Mouse (Mus musculus): Measurements from ENCODE around the gene Grin3b. TPM values are rescaled to one million over a fixed set of nuclear protein-coding genes. Genes with fewer than 3 reads are reported as not detected.
A peak's percentile ranks its signal among the peaks of the same experiment; 100 is the strongest.
"Not testable (repeated sequence)": the region's sequence is repeated elsewhere in the genome, so short reads cannot be mapped to it uniquely, and the experiment has no call there.

Gene Grin3b
- polyA plus RNA-seq, 1 experiment from 2014 or later = not detected

DNA sequence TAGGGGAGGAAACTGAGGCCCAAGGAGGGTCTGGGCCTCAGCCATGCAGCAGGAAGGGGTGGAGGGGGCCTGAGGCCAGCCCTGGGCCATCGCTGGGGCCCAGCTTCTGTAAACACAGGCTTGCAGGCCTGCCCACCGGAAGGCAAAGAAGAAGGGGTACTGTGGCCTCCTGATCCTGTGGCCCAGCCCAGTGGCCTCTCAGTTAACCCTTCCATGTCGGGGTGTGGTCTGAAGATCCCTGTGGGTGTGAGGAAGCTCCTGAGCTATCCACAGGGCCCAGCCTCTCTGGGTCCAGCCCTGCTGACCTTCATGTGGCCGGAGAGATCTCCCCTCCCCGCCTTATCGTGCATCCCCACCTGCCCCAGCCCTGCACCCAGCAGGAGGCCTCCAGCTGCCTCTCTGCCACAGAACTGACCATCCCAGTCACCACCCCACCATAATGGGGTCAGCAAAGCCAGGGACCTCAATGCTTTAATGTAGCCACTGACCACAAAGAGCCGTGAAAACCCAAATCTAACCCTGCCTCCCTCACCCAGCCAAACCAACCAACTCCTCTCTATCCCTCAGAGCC, 23.7 kb upstream of the Grin3b start:
- 47% methylated on average over 7 of the region's 7 CpGs for whole genome bisulfite sequencing (ENCODE audit: missing documents)
- Histone ChIP-seq H3K27ac (peak overlapping the region; percentile 52), H3K4me3 (ENCODE audit: inconsistent target) (no peak overlapping the region), H3K36me3 (ENCODE audit: inconsistent target) (peaks cover 29% of the 10 kb centered on the region; the same call in 1 of the 2 replicates), H3K79me2 (ENCODE audit: inconsistent target) (peaks cover 61% of the 10 kb centered on the region; the same call in 1 of the 2 replicates)

DNA sequence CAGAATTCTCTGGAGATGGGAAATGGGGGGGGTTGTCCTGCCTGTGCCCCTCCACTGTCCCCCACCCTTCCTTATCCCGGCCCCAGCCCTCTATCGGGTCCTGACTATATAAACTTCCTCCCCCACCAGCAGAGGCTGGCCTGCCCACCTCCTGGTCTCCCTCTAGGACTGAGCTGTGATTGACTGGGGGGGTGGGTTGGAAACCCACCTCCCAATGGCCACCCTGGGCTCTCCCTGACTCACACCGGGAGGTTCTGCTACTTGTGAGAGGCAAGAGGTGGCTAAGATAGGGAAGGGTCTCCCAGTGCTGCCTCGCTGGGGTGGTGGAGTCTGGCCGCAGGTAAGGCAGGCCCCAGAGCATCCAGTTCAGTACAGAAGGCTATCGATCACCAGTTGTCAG, 23.0 kb upstream of the Grin3b start:
- no peak overlapping the region for H3K4me3 ChIP-seq (ENCODE audit: inconsistent target)
- peaks cover 29% of the 10 kb centered on the region; the same call in 1 of the 2 replicates for H3K36me3 ChIP-seq (ENCODE audit: inconsistent target)
- WGBS (ENCODE audit: missing documents) = 86% methylated on average over 6 of the region's 6 CpGs
- H3K79me2 ChIP-seq (ENCODE audit: inconsistent target) = peaks cover 55% of the 10 kb centered on the region; the same call in 1 of the 2 replicates
- no peak overlapping the region for H3K27ac ChIP-seq

DNA sequence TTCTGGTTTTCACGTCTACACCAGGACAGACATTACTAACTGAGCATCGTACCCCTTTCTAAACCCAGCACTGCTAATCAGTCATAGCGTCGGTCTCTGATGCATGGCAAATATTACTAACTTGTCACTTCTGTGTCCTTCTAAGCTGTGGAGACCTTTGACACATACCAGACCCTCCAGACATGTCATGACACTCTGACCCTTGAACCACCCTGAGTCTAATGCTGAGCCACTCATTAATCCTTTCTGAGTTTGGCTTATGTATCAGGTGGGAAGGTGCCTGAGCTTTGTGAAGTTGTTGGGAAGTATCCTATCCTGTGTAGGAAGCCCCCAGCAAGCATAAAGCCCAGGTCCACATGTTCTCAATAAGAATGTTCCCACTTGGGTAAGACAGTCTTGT, 20.6 kb upstream of the Grin3b start:
- Histone ChIP-seq H3K79me2 (ENCODE audit: inconsistent target) (peaks cover 31% of the 10 kb centered on the region; the same call in 1 of the 2 replicates), H3K27ac (no peak overlapping the region), H3K4me3 (ENCODE audit: inconsistent target) (no peak overlapping the region), H3K36me3 (ENCODE audit: inconsistent target) (peaks cover 29% of the 10 kb centered on the region; the same call in 1 of the 2 replicates)
- WGBS (ENCODE audit: missing documents) = 95% methylated on average over 4 of the region's 4 CpGs

DNA sequence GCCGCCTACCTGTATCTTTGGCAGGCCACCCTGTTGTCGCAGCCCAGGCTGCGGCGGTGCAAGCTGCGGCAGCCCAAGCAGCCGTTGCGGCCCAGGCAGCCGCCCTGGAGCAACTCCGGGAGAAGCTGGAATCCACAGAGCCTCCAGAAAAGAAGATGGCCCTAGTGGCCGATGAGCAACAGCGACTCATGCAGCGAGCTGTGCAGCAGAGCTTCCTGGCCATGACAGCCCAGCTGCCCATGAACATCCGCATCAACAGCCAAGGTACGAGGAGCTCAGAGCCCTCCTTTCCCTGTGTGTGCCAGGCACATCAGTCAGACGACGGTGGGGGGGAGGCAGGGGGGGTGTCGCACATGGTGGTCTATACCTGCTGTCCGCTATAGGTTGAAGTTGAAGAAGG, 19.9 kb upstream of the Grin3b start:
- Histone ChIP-seq H3K27ac (no peak overlapping the region), H3K79me2 (ENCODE audit: inconsistent target) (peaks cover 23% of the 10 kb centered on the region; the same call in 1 of the 2 replicates), H3K36me3 (ENCODE audit: inconsistent target) (peaks cover 29% of the 10 kb centered on the region; the same call in 1 of the 2 replicates), H3K4me3 (ENCODE audit: inconsistent target) (no peak overlapping the region)
- 94% methylated on average over 16 of the region's 18 CpGs for WGBS (ENCODE audit: missing documents)

DNA sequence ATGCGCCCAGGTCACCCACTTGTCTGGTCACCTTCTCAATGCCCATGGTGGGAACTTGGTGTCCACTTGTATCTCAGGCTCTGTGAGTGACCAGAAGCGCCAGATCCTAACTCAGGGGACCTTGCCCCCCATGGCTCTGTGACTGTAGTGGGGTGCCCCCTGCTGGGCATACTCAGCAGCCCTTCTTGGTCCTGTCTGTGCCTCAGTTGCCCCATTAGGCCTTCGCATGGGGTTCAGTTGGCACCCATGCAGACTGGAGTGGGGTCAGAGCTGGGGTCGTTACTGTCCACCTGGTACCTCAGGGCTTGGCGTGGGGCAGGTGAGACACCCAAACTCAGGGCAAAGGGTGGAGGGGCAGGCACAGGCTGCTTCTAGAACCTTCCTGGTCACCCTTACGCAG, 16.6 kb upstream of the Grin3b start:
- Histone ChIP-seq H3K79me2 (ENCODE audit: inconsistent target) (no peaks in the 10 kb centered on the region), H3K27ac (no peak overlapping the region), H3K4me3 (ENCODE audit: inconsistent target) (no peak overlapping the region), H3K36me3 (ENCODE audit: inconsistent target) (peaks cover 21% of the 10 kb centered on the region; the same call in 1 of the 2 replicates)
- 77% methylated on average over 6 of the region's 6 CpGs for WGBS (ENCODE audit: missing documents)

DNA sequence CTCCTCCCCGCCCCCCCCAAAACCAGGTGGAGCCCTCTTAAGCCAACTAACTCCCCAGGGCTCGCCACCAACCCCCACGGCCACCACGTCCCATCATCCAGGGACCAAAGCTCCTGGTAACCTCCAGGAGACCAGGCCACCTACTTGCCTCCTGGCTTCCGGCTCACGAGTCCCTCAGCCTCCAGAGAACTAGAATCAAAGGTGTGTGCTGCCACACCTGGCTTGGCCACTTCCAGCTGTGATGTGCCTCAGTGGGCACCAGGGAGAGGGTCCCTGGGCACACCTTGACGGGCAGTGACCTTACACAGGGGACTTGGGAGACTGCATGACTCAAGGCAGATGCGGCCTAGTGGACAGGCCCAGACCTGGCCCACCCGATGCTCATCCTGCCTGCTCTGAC, 14.8 kb upstream of the Grin3b start:
- H3K79me2 ChIP-seq (ENCODE audit: inconsistent target) = no peaks in the 10 kb centered on the region
- H3K27ac ChIP-seq = no peak overlapping the region
- H3K4me3 ChIP-seq (ENCODE audit: inconsistent target) = no peak overlapping the region
- WGBS (ENCODE audit: missing documents) = 85% methylated on average over 9 of the region's 9 CpGs
- peaks cover 9% of the 10 kb centered on the region; the same call in 1 of the 2 replicates for H3K36me3 ChIP-seq (ENCODE audit: inconsistent target)

DNA sequence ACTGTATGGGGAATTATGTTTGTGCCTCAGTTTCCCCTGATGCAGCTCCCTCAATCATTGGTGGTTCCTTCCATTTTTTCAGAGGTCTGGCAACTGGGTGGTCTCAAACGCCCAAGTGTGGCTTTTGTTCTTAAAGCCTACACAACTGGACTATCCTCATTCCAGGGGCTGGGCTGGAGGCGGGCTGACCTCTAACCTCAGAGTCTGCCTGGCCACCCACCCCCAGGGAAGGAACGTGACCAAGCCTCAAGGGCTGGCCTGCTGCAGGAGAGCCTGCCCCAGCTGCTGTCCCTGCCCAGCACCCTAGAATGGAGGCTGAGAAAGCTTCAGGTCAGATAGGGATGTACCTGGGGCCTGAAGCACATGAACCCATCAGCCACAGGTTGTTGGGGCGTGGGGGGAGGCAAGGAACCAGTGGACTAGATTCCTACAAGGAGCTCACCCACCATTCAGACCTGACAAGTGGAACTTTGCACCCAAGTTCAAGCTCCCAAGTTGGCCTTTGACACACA, 13.8 kb upstream of the Grin3b start:
- Histone ChIP-seq H3K27ac (no peak overlapping the region), H3K79me2 (ENCODE audit: inconsistent target) (0 out of 2 replicates have a peak, but pooled peaks cover under 1% of the 10 kb centered on the region), H3K4me3 (ENCODE audit: inconsistent target) (no peak overlapping the region), H3K36me3 (ENCODE audit: inconsistent target) (no peaks in the 10 kb centered on the region; the same call in 1 of the 2 replicates)
- 96% methylated on average over 4 of the region's 4 CpGs for WGBS (ENCODE audit: missing documents)

DNA sequence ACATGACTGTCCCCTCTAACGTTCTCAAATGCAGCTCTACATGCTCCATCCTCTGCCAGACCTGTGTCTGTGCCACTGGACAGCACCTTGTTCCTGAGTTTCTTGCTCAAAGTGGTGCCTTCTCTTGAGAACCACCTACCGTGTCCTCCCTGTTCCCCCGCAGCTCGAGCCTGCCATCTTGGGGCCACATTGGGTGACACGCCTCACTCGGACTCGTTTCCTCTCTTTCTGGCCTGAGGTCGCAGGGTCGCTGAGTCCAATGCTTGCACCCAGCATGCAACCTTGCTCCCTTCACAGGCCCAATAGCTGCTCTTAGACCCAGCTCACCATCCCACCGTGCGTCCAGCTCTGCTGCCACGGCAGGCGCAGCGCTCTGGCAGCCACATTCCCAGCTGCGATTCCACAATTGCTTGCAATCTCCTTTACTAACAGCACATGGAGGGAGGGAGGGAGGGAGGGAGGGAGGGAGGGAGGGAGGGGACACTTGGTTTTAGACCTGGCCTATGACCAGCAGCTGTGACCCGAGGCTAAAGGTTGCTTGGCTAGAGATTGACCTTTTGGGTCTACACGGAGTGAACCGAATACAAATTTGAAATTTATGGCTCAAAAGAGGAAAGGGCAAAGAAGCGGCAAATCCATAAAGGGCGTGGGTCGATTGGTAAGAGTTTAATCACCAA, 12.2 kb upstream of the Grin3b start:
- Histone ChIP-seq H3K79me2 (ENCODE audit: inconsistent target) (peaks cover 17% of the 10 kb centered on the region), H3K27ac (no peak overlapping the region), H3K36me3 (ENCODE audit: inconsistent target) (peaks cover 7% of the 10 kb centered on the region; the same call in 1 of the 2 replicates), H3K4me3 (ENCODE audit: inconsistent target) (no peak overlapping the region)
- 26% methylated on average over 15 of the region's 21 CpGs for WGBS (ENCODE audit: missing documents)

DNA sequence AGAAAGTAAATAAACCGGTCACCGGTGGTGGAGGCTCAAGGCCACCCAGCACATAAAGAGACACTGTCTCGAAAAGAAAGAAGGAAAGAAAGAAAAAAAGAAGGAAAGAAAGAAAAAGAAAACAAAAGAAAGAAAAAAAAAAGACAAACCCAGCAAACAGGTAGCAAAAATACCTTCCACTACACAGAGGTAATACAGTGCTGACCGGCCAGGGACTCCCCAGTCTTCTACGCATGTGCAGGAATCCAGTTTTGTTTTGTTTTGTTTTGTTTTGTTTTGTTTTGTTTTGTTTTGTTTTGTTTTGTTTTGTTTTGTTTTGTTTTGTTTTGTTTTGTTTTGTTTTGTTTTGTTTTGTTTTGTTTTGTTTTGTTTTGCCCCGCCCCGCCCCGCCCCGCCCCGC, 11.1 kb upstream of the Grin3b start:
- 53% methylated on average over 5 of the region's 10 CpGs for WGBS (ENCODE audit: missing documents)
- H3K79me2 ChIP-seq (ENCODE audit: inconsistent target) = peaks cover 17% of the 10 kb centered on the region
- H3K4me3 ChIP-seq (ENCODE audit: inconsistent target); H3K27ac ChIP-seq: not testable (repeated sequence)
- peaks cover 14% of the 10 kb centered on the region; the same call in 1 of the 2 replicates for H3K36me3 ChIP-seq (ENCODE audit: inconsistent target)

DNA sequence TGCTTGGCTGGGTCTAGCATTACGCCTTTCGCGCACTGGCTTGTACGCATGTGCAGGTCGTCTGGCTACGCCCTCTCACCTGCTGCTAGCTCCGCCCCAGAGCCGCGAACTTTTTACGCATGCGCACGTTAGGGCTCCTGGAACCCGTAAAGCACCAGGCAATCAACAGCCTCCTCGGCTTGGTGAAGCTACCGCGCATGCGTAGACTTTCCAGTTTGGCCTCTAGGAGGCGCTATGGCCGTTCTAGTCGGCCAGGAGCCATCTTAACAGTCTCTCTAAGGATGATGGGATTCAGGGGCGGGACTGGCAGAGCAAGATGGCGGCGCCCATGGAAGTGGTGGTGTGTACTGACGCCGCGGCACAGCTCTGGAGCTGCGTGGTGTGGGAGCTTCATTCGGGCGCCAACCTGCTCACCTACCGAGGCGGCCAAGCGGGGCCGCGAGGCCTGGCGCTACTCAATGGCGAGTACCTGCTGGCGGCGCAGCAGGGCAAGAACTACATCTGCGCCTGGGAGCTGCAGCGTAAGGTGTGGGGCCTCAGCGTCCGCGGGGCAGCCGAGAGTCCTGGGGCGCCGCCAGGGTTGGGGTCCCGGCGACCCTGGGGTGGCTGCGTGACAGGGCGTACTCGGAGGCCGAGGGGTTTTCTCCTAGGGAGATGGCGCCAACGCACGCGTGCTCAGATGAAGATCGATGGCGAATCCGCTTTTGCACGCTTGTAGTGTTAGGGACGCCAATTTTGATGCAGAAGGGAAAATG, 10.5 kb upstream of the Grin3b start, which contains the start of gene Wdr18:
TSS of gene Wdr18 (plus strand) at position 306 of the 755 bp plus-strand sequence.
- peak within 1 kb of the TSS; percentile 67 for H3K4me3 ChIP-seq (ENCODE audit: inconsistent target)
- peak within 1 kb of the TSS; percentile 87 for H3K27ac ChIP-seq
- H3K79me2 ChIP-seq (ENCODE audit: inconsistent target) = peaks cover 17% of the 10 kb centered on the region
- under 1% methylated on average over 61 of the region's 61 CpGs for WGBS (ENCODE audit: missing documents)
- peaks cover 20% of the 10 kb centered on the region; the same call in 1 of the 2 replicates for H3K36me3 ChIP-seq (ENCODE audit: inconsistent target)

DNA sequence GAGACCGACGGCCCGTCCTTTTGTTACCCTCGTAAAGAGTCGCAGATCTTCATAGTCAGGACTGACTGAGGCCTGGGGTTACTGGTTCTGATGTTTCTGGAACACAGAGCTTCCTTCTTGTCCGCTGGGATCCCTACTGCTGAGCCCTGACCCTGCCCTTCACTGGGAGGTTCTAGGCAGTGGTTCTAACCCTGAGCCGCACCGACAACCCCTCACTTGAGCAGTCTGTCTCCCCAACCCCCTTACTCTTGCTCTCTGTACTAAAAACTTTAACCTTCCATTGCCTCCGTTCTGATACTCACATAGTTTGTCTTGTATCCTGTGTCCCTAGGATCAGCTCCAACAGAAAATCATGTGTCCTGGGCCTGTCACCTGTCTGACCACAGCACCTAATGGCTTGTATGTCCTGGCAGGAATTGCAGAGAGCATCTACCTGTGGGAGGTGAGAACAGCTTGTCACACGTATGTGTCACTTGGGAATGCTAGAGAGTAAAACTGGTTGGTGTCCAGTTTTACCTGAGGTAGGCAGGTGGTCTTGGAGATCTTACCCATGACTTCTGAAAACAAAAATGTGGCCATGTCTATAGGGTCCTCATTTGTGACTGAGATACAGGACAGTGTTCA, 9.7 kb upstream of the Grin3b start:
- H3K27ac ChIP-seq = peak overlapping the region; percentile 87
- 22% methylated on average over 10 of the region's 10 CpGs for WGBS (ENCODE audit: missing documents)

DNA sequence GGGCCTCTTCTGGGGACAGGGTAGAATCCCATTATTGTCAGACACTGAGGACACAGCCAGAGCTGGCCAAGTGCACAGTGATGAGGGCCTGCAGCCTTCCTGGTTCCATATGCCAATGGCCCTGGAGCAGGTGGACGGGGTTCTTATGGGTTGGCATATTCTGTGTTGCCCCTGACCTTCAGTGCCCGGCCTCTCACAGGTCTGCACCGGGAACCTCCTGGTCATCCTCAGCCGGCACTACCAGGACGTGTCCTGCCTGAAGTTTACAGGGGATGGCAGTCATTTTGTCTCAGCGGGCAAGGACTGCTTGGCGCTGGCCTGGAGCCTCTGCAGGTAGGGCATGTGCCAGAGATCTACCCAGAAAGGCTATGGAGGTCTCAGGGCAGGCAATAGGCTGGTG, 5.8 kb upstream of the Grin3b start:
- peaks cover 17% of the 10 kb centered on the region for H3K79me2 ChIP-seq (ENCODE audit: inconsistent target)
- 100% methylated on average over 4 of the region's 7 CpGs for WGBS (ENCODE audit: missing documents)
- H3K36me3 ChIP-seq (ENCODE audit: inconsistent target) = peaks cover 55% of the 10 kb centered on the region
- no peak overlapping the region for H3K27ac ChIP-seq
- no peak overlapping the region for H3K4me3 ChIP-seq (ENCODE audit: inconsistent target)

More for the DNA sequence above, 9.7 kb upstream of the Grin3b start:
- Histone ChIP-seq H3K79me2 (ENCODE audit: inconsistent target) (peaks cover 17% of the 10 kb centered on the region), H3K4me3 (ENCODE audit: inconsistent target) (peak overlapping the region; percentile 67), H3K36me3 (ENCODE audit: inconsistent target) (peaks cover 28% of the 10 kb centered on the region; the same call in 1 of the 2 replicates)

DNA sequence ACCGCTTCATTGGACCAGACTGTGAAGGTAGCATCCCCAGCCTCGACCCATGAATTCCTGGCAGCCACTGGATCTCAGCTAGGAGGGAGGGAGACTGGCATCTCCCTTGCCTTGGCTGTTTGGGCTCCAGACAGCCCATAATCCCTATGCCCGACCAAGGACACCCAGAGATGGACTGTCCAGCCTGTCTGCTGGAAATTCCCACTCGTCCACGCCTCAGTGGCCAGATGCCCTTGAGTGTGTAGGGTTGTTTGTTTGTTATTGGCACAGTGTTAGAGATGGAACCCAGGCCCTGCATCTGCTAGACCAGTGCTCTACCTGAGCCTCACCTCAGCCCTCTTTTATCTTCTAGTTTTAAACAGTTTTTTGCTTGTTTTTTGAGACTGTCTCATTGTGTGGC, 5.2 kb upstream of the Grin3b start:
- 95% methylated on average over 5 of the region's 5 CpGs for WGBS (ENCODE audit: missing documents)
- peaks cover 17% of the 10 kb centered on the region for H3K79me2 ChIP-seq (ENCODE audit: inconsistent target)
- peaks cover 55% of the 10 kb centered on the region for H3K36me3 ChIP-seq (ENCODE audit: inconsistent target)
- no peak overlapping the region for H3K27ac ChIP-seq
- H3K4me3 ChIP-seq (ENCODE audit: inconsistent target) = no peak overlapping the region

DNA sequence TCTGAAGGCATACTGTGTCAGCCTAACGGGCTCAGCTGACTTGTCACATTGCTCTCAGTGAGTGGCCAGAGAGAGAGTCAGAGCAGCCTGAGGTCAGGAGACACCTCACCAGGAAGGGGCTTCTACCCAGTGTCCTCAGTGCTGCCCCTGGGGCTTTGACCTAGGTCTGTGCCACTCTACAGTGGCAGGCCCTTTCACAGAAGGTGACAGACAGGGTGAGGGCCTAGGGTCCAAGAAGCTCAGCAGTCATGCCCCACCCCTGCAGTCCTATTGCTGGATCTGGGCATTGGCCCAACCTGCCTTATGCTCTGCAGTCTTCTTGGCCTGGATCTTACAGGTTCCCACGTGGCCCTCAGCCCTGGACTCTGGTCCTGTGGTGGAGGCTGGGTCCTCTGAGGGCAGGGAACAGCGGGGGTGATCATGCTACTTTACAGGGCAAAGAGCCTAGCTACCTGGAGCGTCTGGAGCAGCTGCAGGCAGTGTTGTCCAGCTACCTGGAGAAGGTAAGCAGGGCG, 3.6 kb upstream of the Grin3b start:
- H3K27ac ChIP-seq = no peak overlapping the region
- H3K36me3 ChIP-seq (ENCODE audit: inconsistent target) = peaks cover 55% of the 10 kb centered on the region
- WGBS (ENCODE audit: missing documents) = 97% methylated on average over 5 of the region's 5 CpGs
- H3K4me3 ChIP-seq (ENCODE audit: inconsistent target) = no peak overlapping the region
- H3K79me2 ChIP-seq (ENCODE audit: inconsistent target) = peaks cover 14% of the 10 kb centered on the region
